Mouse (Mus musculus): Measurements from ENCODE around the gene Rab12. TPM values are rescaled to one million over a fixed set of nuclear protein-coding genes. Genes with fewer than 3 reads are reported as not detected.

The Rab12 gene
- polyA plus RNA-seq, 1 experiment from 2014 or later: 5.2 TPM

- Histone ChIP-seq H3K27me3 (replicated peaks; ENCODE audit: control insufficient read depth, insufficient read depth, low read length) (peaks cover 4% of the 10 kb centered on the region; the same call in 1 of the 2 replicates), H3K4me3 (ENCODE audit: low read length) (no peak overlapping the region), H3K4me2 (ENCODE audit: low read depth, low read length) (no peak overlapping the region), H3K9me3 (ENCODE audit: control insufficient read depth, low read length) (no peaks in the 10 kb centered on the region), H3K4me1 (ENCODE audit: control insufficient read depth, insufficient read depth, low read length) (no peaks in the 10 kb centered on the region), H3K27ac (ENCODE audit: low read length) (no peak overlapping the region), H3K36me3 (ENCODE audit: control insufficient read depth, insufficient read depth, low read length) (no peaks in the 10 kb centered on the region), H3K9ac (ENCODE audit: low read depth, low read length) (no peak overlapping the region)
- no peak for ATAC-seq
- WGBS: 80% methylated on average over 1 of the region's 1 CpGs
Observed at GRCm38 (mm10) chr17:66457278-66457677, 62.3 kb downstream of the Rab12 start.

- Histone ChIP-seq H3K4me1 (ENCODE audit: control insufficient read depth, insufficient read depth, low read length) (peaks cover 14% of the 10 kb centered on the region), H3K27ac (ENCODE audit: low read length) (no peak overlapping the region), H3K4me3 (ENCODE audit: low read length) (no peak overlapping the region), H3K9me3 (ENCODE audit: control insufficient read depth, low read length) (no peaks in the 10 kb centered on the region), H3K27me3 (replicated peaks; ENCODE audit: control insufficient read depth, insufficient read depth, low read length) (peaks cover 43% of the 10 kb centered on the region), H3K36me3 (ENCODE audit: control insufficient read depth, insufficient read depth, low read length) (no peaks in the 10 kb centered on the region), H3K4me2 (ENCODE audit: low read depth, low read length) (peak overlapping the region; percentile 99; the same call in 1 of the 2 replicates), H3K9ac (ENCODE audit: low read depth, low read length) (no peak overlapping the region)
- whole genome bisulfite sequencing: 3% methylated on average over 11 of the region's 11 CpGs
- no peak for ATAC-seq
Observed at GRCm38 (mm10) chr17:66451143-66451542, 68.4 kb downstream of the Rab12 start.

GRCm38 (mm10) chr17:66450526-66451070, 68.9 kb downstream of the Rab12 start:
- Histone ChIP-seq H3K4me3 (ENCODE audit: low read length) (peak overlapping the region; percentile 76), H3K4me1 (ENCODE audit: control insufficient read depth, insufficient read depth, low read length) (peaks cover 14% of the 10 kb centered on the region), H3K9ac (ENCODE audit: low read depth, low read length) (peak overlapping the region; percentile 76; the same call in 1 of the 2 replicates), H3K9me3 (ENCODE audit: control insufficient read depth, low read length) (no peaks in the 10 kb centered on the region), H3K27ac (ENCODE audit: low read length) (no peak overlapping the region), H3K4me2 (ENCODE audit: low read depth, low read length) (peak overlapping the region; percentile 99), H3K27me3 (replicated peaks; ENCODE audit: control insufficient read depth, insufficient read depth, low read length) (peaks cover 45% of the 10 kb centered on the region), H3K36me3 (ENCODE audit: control insufficient read depth, insufficient read depth, low read length) (no peaks in the 10 kb centered on the region)
- ATAC-seq: no peak
- 5% methylated on average over 18 of the region's 18 CpGs for WGBS

GRCm38 (mm10) chr17:66449460-66450341, 69.8 kb downstream of the Rab12 start, which contains the start of gene Mtcl1:
TSS of gene Mtcl1 (minus strand) at chr17:66449750.
- H3K4me1 ChIP-seq (ENCODE audit: control insufficient read depth, insufficient read depth, low read length): peaks cover 14% of the 10 kb centered on the region
- no peaks in the 10 kb centered on the region for H3K9me3 ChIP-seq (ENCODE audit: control insufficient read depth, low read length)
- no peaks in the 10 kb centered on the region for H3K36me3 ChIP-seq (ENCODE audit: control insufficient read depth, insufficient read depth, low read length)
- peak within 1 kb of the TSS; percentile 99 for H3K4me2 ChIP-seq (ENCODE audit: low read depth, low read length)
- peak within 1 kb of the TSS; percentile 54 for H3K27ac ChIP-seq (ENCODE audit: low read length)
- WGBS: under 1% methylated on average over 72 of the region's 76 CpGs
- peak within 1 kb of the TSS; percentile 76 for H3K4me3 ChIP-seq (ENCODE audit: low read length)
- H3K27me3 ChIP-seq (replicated peaks; ENCODE audit: control insufficient read depth, insufficient read depth, low read length): peaks cover 45% of the 10 kb centered on the region
- H3K9ac ChIP-seq (ENCODE audit: low read depth, low read length): peak within 1 kb of the TSS; percentile 76
- ATAC-seq: peak; percentile 81

GRCm38 (mm10) chr17:66448421-66449405, 70.8 kb downstream of the Rab12 start:
- peaks cover 45% of the 10 kb centered on the region for H3K27me3 ChIP-seq (replicated peaks; ENCODE audit: control insufficient read depth, insufficient read depth, low read length)
- H3K9me3 ChIP-seq (ENCODE audit: control insufficient read depth, low read length): no peaks in the 10 kb centered on the region
- H3K9ac ChIP-seq (ENCODE audit: low read depth, low read length): peak overlapping the region; percentile 76
- peak overlapping the region; percentile 54 for H3K27ac ChIP-seq (ENCODE audit: low read length)
- peak; percentile 38 for ATAC-seq
- H3K4me1 ChIP-seq (ENCODE audit: control insufficient read depth, insufficient read depth, low read length): peaks cover 18% of the 10 kb centered on the region
- under 1% methylated on average over 116 of the region's 136 CpGs for WGBS
- H3K4me2 ChIP-seq (ENCODE audit: low read depth, low read length): peak overlapping the region; percentile 99
- peak overlapping the region; percentile 76 for H3K4me3 ChIP-seq (ENCODE audit: low read length)
- H3K36me3 ChIP-seq (ENCODE audit: control insufficient read depth, insufficient read depth, low read length): no peaks in the 10 kb centered on the region

GRCm38 (mm10) chr17:66447978-66448377, 71.6 kb downstream of the Rab12 start:
- peaks cover 45% of the 10 kb centered on the region for H3K27me3 ChIP-seq (replicated peaks; ENCODE audit: control insufficient read depth, insufficient read depth, low read length)
- H3K4me2 ChIP-seq (ENCODE audit: low read depth, low read length): peak overlapping the region; percentile 99
- peak overlapping the region; percentile 76 for H3K4me3 ChIP-seq (ENCODE audit: low read length)
- H3K36me3 ChIP-seq (ENCODE audit: control insufficient read depth, insufficient read depth, low read length): no peaks in the 10 kb centered on the region
- no peak overlapping the region for H3K27ac ChIP-seq (ENCODE audit: low read length)
- H3K9me3 ChIP-seq (ENCODE audit: control insufficient read depth, low read length): no peaks in the 10 kb centered on the region
- ATAC-seq: no peak
- 4% methylated on average over 13 of the region's 13 CpGs for WGBS
- peaks cover 18% of the 10 kb centered on the region for H3K4me1 ChIP-seq (ENCODE audit: control insufficient read depth, insufficient read depth, low read length)
- H3K9ac ChIP-seq (ENCODE audit: low read depth, low read length): peak overlapping the region; percentile 76

GRCm38 (mm10) chr17:66447007-66447312, 72.6 kb downstream of the Rab12 start:
- Histone ChIP-seq H3K4me2 (ENCODE audit: low read depth, low read length) (peak overlapping the region; percentile 99), H3K4me3 (ENCODE audit: low read length) (peak overlapping the region; percentile 76), H3K36me3 (ENCODE audit: control insufficient read depth, insufficient read depth, low read length) (no peaks in the 10 kb centered on the region), H3K27ac (ENCODE audit: low read length) (no peak overlapping the region), H3K9ac (ENCODE audit: low read depth, low read length) (peak overlapping the region; percentile 9; the same call in 1 of the 2 replicates), H3K9me3 (ENCODE audit: control insufficient read depth, low read length) (no peaks in the 10 kb centered on the region), H3K27me3 (replicated peaks; ENCODE audit: control insufficient read depth, insufficient read depth, low read length) (peaks cover 42% of the 10 kb centered on the region), H3K4me1 (ENCODE audit: control insufficient read depth, insufficient read depth, low read length) (peaks cover 18% of the 10 kb centered on the region)
- whole genome bisulfite sequencing: 61% methylated on average over 7 of the region's 7 CpGs
- no peak for ATAC-seq

- Histone ChIP-seq H3K4me2 (ENCODE audit: low read depth, low read length) (peak overlapping the region; percentile 99), H3K27ac (ENCODE audit: low read length) (no peak overlapping the region), H3K9me3 (ENCODE audit: control insufficient read depth, low read length) (no peaks in the 10 kb centered on the region), H3K4me1 (ENCODE audit: control insufficient read depth, insufficient read depth, low read length) (peaks cover 18% of the 10 kb centered on the region), H3K4me3 (ENCODE audit: low read length) (peak overlapping the region; percentile 76), H3K36me3 (ENCODE audit: control insufficient read depth, insufficient read depth, low read length) (no peaks in the 10 kb centered on the region), H3K27me3 (replicated peaks; ENCODE audit: control insufficient read depth, insufficient read depth, low read length) (peaks cover 40% of the 10 kb centered on the region), H3K9ac (ENCODE audit: low read depth, low read length) (peak overlapping the region; percentile 9; the same call in 1 of the 2 replicates)
- 57% methylated on average over 7 of the region's 7 CpGs for WGBS
- ATAC-seq: no peak
Observed at GRCm38 (mm10) chr17:66446196-66447006, 73.1 kb downstream of the Rab12 start.

All from intestine, embryonic 16.5 days (tissue).